Mouse (Mus musculus) fat pad, adult 2 months (tissue): ENCODE measurements around the gene Paf1.
"Not testable (repeated sequence)": the region's sequence is repeated elsewhere in the genome, so short reads cannot be mapped to it uniquely, and the experiment has no call there.

ENCODE experiments used
- DNase-seq: peaks from one replicate; pipeline ENCODE4 v3.0.0-alpha.2; 2011; ENCODE audit warnings: low read depth, low spot score; ENCODE audit errors: extremely low read depth

The Paf1 gene

GRCm38 (mm10) chr7:28383606-28384005 is 9.1 kb upstream of the Paf1 start:
- DNase-seq = no peak

DNA sequence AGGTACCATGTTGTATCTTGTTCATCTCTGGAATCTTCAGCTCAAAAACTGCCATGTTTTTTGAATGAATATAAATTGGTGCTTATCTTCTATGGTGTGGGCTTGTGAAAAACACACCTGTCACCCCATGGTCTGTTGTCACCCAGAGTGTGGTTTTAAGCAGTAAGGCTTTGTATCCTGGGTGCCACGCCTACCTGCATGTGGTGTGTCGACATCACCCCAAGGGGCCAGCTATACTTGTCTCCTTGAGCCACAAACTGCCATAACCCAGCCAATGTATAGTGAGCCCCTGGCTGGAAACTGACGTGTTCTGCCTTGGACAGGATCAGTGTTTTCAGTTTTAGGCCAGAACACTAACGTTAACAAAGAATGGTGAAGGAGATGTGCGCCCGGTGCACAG is 8.6 kb upstream of the Paf1 start:
- DNase-seq = no peak

- no peak for DNase-seq
These were observed 7.6 kb upstream of the Paf1 start for GRCm38 (mm10) chr7:28385196-28385595.

GRCm38 (mm10) chr7:28386007-28386406 is 6.7 kb upstream of the Paf1 start:
- no peak for DNase-seq

DNA sequence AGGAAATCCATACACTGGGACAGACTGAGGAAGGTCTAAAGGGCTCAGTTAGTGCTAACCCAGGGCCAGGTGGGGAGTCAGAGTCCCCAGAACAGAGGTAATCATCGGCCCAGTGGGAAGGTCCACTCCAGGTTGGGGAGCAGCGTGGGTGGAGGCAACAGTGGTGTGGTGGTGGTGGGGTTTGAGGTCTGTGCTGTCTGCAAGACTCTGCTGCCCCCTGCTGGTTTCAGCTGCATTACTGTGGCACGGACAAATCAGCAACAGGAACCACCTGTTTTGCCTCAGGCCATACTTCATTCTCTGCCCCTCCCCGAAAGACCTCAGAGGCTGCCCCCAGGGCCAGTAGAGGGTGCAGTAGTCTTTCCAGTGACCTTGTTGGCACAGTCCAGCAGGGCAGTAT is 6.3 kb upstream of the Paf1 start:
- no peak for DNase-seq

DNA sequence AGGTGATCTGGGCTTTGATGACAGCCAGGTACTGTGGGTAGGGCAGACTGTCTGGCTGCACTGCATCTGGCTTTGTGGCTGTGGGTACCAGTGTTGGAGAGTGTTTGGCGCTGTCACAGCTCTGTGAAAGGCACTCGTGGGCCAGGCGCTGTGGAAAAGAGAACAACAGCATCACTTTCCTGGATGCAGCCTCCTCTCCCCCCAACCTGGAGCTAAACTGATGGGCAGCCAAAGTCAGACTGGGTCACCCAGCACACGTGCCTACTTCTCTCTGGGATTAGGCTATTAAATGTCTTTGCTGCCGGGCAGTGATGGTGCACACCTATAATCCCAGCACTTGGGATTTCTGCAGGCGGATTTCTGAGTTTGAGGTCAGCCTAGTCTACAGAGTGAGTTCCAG is 5.9 kb upstream of the Paf1 start:
- not testable (repeated sequence) for DNase-seq

DNA sequence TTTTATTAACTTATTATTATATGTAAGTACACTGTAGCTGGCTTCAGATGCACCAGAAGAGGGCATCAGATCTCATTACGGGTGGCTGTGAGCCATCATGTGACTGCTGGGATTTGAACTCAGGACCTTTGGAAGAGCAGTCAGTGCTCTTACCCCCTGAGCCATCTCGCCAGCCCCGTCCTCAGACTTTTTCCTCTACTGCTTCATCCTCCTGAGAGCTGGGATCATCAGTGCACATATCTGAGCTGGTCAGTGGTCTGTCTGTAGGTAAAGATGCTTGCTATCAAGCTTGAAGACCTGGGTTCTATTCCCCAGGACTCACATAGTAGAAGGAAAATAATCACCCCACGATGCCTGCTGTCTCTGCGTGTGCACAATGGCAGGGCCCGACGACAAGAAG is 5.4 kb upstream of the Paf1 start:
- DNase-seq = not testable (repeated sequence)

DNA sequence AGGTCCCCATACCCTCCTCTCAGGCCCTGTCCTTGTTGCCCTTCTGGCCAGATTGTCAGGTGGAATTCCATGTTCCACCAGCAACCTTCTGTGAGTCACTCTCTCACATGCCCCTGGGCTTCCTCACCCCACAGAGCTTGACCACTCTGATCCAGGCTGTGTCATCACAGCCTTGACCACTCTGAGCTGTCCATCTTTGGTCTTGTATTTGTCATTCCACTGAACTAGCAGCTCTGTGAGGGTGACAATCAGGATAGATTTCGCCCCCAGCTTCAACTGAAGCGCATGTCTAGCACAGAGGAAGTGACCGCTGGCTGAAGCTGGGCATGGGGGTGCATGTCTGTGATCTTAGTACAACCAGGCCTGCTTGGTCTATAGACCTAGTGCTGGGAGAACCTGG is 2.4 kb upstream of the Paf1 start:
- DNase-seq = no peak

DNA sequence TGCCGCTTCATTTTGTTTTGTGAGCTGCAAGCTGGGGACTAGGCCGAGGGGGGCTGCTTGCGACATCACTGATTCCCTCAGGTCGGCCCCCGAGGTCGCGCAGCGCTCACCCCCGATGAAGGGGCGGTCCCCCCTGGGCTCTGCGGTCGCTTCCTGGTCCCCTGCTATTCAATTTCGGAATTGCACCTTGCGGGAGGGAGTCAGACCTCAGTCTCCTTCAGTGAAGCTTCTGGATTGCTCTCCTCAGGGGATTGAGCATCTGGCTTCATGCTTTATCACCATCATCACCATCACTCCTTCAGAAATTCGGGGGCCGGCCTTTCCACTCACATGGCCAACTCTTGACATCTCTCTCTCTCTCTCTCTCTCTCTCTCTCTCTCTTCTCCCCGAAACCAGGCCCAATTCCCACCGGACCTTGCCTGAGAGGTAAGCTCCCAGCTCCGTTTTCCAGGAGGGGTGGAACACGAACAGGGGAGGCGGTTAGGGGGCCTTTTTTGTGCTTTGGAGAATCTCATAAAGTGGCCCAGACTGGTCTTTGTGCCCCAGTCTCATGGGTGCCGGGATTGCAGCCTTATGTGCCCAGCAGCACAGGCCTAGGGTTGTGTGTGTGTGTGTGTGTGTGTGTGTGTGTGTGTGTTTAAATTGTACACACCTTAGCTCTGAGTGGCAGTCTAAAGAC is 661 bp downstream of the Paf1 start:
- no peak for DNase-seq

GRCm38 (mm10) chr7:28395425-28395824 is 2.7 kb downstream of the Paf1 start:
- no peak for DNase-seq

DNA sequence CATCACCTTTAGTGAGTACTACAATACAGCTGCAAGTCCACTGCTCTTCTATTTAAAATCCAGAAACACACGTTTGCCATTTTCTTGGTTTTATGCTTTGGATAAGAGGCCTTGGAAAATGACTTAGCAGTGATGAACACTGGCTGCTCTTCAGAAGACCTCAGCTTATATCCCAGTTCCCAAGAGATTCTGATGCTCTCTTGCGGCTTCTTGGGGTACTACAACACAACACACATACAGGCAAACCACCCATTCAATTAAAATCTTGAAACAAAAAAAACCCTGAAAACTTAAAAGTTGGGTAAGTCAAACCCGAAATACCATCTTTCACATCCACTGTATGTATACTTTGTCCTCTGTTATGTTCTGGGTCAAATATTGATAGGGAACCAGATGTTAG is 5.2 kb downstream of the Paf1 start:
- DNase-seq = no peak

GRCm38 (mm10) chr7:28398696-28399340 is 6.1 kb downstream of the Paf1 start:
- no peak for DNase-seq

DNA sequence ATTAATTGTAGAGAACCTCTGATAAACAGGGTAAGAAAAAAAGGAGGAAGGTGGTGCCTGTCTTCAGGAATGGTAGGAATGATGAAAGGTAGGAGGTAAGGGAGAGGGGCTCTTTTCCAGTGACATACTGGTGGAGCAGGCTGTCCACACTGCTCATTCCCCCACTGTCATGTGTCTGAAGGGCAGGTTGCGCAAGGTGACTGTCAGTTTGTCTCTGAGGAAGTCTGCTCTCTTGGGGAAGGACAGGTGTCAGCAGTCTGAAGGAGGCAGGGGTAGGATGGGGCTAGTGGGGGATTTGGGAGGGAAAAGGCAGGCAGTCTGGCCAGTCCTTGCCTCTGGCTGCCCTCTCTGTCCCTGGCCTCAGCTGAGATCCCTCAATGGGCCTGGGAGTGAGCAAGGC is 8.3 kb downstream of the Paf1 start:
- DNase-seq = no peak

DNA sequence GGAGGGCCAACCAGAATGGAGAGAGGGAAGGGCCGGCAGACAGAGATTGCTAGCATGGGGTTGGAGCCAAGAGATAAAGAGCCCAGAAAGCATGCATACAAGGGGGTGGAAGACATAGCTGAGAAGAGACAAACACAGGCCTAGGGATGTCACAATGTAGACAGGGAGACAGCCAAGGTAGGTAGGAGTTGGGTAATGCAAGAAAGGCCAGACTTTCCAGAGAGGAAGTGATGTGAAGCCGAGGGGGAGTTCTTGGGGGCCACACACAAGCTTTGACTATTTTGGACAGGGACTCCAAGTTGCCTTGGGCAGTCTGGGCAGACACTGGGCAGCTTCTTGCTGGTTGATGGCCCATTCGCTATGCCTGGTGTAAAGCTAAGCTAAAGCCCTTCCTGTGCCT is 9.2 kb downstream of the Paf1 start:
- no peak for DNase-seq

- peak; percentile 72 for DNase-seq
These were observed 18.2 kb downstream of the Paf1 start for GRCm38 (mm10) chr7:28410841-28411475.

DNA sequence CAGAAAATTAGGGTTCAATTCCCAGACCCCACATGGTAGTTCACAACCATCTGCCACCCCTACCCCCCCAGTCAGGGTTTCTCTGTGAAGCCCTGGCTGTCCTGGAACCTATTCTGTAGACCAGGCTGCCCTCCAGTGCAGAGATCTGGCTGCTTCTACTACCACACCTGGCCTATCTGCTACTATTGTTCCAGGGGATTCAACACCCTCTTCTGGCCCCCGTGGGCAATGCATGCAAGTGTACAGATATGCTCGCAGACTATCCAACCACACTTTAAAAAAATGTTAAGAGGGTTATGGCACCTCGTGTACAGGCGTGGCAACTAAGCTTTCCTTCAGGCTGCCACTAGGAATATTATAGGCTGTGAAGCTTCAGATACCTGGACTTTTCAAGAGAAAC is 20.1 kb downstream of the Paf1 start:
- no peak for DNase-seq

DNA sequence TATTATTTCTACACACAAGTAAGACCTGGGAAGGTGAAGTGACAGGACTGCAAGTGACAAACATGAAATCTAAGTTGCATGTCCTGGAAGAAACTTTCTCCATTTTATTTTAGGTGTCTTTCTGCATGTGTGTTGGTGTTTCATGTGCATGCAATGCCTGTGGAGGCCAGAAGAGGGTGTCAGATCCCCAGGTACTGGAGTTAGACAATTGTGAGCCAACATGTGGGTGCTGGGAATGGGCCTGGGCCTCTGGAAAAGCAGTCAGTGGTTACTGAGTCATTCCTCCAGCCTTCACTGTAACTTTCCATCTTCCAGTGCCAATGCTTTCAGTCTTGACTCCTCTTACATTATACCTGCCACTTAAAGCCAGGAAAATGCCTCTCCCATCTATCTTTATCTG is 24.6 kb downstream of the Paf1 start:
- DNase-seq = no peak

- no peak for DNase-seq
These were observed 25.4 kb downstream of the Paf1 start for GRCm38 (mm10) chr7:28418096-28418670.

DNA sequence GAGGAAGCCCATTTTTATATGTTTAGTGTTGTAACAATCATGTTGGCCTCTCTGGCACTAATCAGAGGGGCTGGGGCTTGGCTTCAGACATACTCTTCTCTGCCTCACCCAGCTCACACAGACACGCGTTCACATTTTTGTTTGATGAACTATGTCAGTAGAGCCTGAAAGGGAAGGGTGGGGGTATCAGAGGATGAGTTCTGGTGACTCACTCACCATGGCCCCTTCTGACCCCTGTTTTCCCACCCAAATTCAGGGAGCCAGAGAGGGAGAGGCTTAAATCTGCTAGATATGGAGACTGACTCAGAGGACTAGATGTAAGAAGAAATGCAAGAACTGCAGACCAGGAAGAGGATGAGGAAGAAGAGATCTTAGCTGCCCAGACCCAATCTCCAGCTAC is 26.7 kb downstream of the Paf1 start:
- DNase-seq = no peak

GRCm38 (mm10) chr7:28423018-28423417 is 30.3 kb downstream of the Paf1 start:
- DNase-seq = no peak

GRCm38 (mm10) chr7:28427738-28428137 is 35.0 kb downstream of the Paf1 start:
- no peak for DNase-seq

DNA sequence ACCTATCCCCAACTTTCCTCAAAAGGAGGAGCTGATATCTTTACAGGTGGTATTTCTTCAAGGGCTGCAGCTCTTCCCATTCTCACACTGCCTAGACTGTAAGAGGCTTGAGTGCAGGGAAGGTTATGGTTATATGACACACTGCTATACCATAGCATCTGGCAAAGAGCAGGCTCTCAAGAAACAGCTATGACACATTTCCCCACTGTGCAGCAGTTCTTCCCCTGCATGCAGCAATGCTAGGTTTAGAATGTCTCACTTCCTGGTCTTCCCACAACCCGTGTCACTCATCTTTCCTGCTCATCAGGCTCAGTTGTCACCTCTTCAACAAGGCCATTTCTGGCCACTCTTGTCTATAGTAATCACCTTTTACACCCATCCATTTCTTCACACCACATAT is 37.8 kb downstream of the Paf1 start:
- DNase-seq = no peak
